26 mouse cellular contexts compared by ENCODE assay signal in the genomic region with DNA sequence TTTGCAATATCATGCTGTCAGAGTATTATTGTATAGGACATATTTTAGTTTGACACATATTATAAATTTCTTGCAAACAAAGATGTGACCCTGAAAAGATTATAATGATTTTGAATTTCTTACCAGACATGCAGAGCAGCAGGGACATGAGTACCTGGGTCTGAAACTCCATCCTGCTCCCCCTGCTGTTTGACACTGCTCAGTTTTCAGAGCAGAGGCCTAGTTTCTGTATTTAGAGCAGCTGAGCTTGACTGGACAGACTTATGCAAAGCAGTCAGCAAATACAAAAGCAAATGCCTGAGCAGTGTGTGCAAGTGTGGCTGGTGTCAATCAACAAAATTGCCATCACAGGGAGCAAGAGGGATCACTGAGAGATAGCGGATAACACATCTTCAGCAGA.
A peak's percentile ranks its signal among the peaks of the same experiment; 100 is the strongest.
DNase-seq lines count a peak whose midpoint lies in the region; ATAC-seq and TF ChIP-seq lines count a peak whose summit lies in the region.
"Had no signal": no experiment of that assay in that cellular context is flagged by ENCODE, and none has a peak within 500 bp of the region (broad histone marks: within the 10 kb centered on the region; RNA-seq: fewer than 3 reads in every experiment).

No protein-coding gene starts in this region.

- H3K4me1 ChIP-seq in liver, postnatal 0 days (ENCODE audit: insufficient read depth): no peaks in the 10 kb centered on the region
- H3K4me1 ChIP-seq: hindbrain, embryonic 10.5 days; limb, embryonic 13.5 days; liver, embryonic 12.5 days had no signal

- intact Hi-C loops in gastrocnemius, postnatal 36 days (cut with DNase I): no loop called here

- TF ChIP-seq EP300 in liver, postnatal 0 days (IDR thresholded peaks at IDR 0.05; ENCODE audit: low read depth): no peak

- H3K36me3 ChIP-seq in liver, postnatal 0 days (replicated peaks; ENCODE audit: insufficient read depth, low read length): no peaks in the 10 kb centered on the region
- no peaks in the 10 kb centered on the region for H3K36me3 ChIP-seq in splenic B cell, adult 2 months (ENCODE audit: control insufficient read depth, insufficient read depth, low read length, poor library complexity, severe bottlenecking)
- H3K36me3 ChIP-seq: hindbrain, embryonic 10.5 days; limb, embryonic 13.5 days; liver, embryonic 12.5 days had no signal

- peak; percentile 28 for TF ChIP-seq CTCF in liver, postnatal 0 days (IDR thresholded peaks at IDR 0.05; ENCODE audit: low read depth)

- H3K27me3 ChIP-seq in liver, postnatal 0 days (ENCODE audit: insufficient read depth, low read length): no peaks in the 10 kb centered on the region
- no peaks in the 10 kb centered on the region for H3K27me3 ChIP-seq in splenic B cell, adult 2 months (ENCODE audit: control insufficient read depth, insufficient read depth, low read length, poor library complexity, severe bottlenecking)
- H3K27me3 ChIP-seq: limb, embryonic 13.5 days; liver, embryonic 12.5 days had no signal

- no peak overlapping the region for H3K4me2 ChIP-seq in liver, postnatal 0 days (ENCODE audit: low read depth, low read length)
- H3K4me2 ChIP-seq: limb, embryonic 13.5 days; liver, embryonic 12.5 days had no signal

- H3K27ac ChIP-seq in liver, postnatal 0 days (ENCODE audit: low read depth): no peak overlapping the region
- H3K27ac ChIP-seq: hindbrain, embryonic 10.5 days; limb, embryonic 13.5 days; liver, embryonic 12.5 days; macrophage had no signal

- no peaks in the 10 kb centered on the region for H3K9me3 ChIP-seq in liver, postnatal 0 days (ENCODE audit: low read length)
- H3K9me3 ChIP-seq: hindbrain, embryonic 10.5 days; limb, embryonic 13.5 days; liver, embryonic 12.5 days had no signal

- DNase-seq in frontal cortex, postnatal 10 days (ENCODE audit: low spot score in 2 of 2): no peak
- no peak for DNase-seq in liver, postnatal 0 days
- DNase-seq in liver (no peak), R1 (ENCODE audit: low read depth, low spot score) (peak; percentile 20)
- DNase-seq in splenic B cell, adult 2 months (ENCODE audit: low read depth, low spot score): peak; percentile 58
- no peak for DNase-seq in gastrocnemius, postnatal 36 days
- DNase-seq: adrenal gland, postnatal 10 days; cerebellum, adult 18-20 months; cerebellum, postnatal 25 days; gastrocnemius, postnatal 10 days; heart, postnatal 14 days; kidney, adult 9 months; kidney, postnatal 10 days; layer of hippocampus, postnatal 36 days; lung, adult 2 months; lung, postnatal 10 days; midbrain, embryonic 14.5 days; right cerebral cortex, postnatal 4 days had no signal

- peak; percentile 98 for ATAC-seq in frontal cortex, adult (ENCODE audit: low TSS enrichment)
- ATAC-seq in liver, postnatal 0 days: no peak
- ATAC-seq in CD4-positive, CD25-positive, alpha-beta regulatory T cell, adult 4 months: no peak
- ATAC-seq: forebrain, embryonic 14.5 days; intestine, postnatal 0 days; liver, embryonic 12.5 days had no signal

- 54% methylated on average over 1 of the region's 1 CpGs for WGBS in liver, postnatal 0 days (ENCODE audit: insufficient replicate concordance)

- no peak overlapping the region for H3K9ac ChIP-seq in liver, postnatal 0 days (replicated peaks)
- H3K9ac ChIP-seq: limb, embryonic 13.5 days; liver, embryonic 12.5 days had no signal

- no peak overlapping the region for H3K4me3 ChIP-seq in liver, postnatal 0 days (ENCODE audit: low read depth, low read length)
- H3K4me3 ChIP-seq: hindbrain, embryonic 10.5 days; limb, embryonic 13.5 days; liver, embryonic 12.5 days had no signal

Comparison
In these comparisons a context has a peak if more than half of its experiments do, and no peak if none do; other contexts are left out.
1. DNase-seq: peak in R1 (single experiment) and splenic B cell, adult 2 months (single experiment); none in frontal cortex, postnatal 10 days (0 of 2), liver, postnatal 0 days (single experiment), liver (single experiment) and gastrocnemius, postnatal 36 days (0 of 2).